Mouse (Mus musculus): Measurements from ENCODE around the gene Arhgap23.

GRCm38 (mm10) chr11:97445999-97446511, 30.7 kb downstream of the Arhgap23 start:
- TF ChIP-seq CTCF (IDR thresholded peaks at IDR 0.05; ENCODE audit: borderline replicate concordance, extremely low read depth, insufficient read depth, insufficient read length) (no peak), POLR2A (IDR thresholded peaks at IDR 0.05; ENCODE audit: borderline replicate concordance, extremely low read depth, insufficient read depth, insufficient read length, poor library complexity, severe bottlenecking) (no peak)

All from brain, embryonic 14.5 days (tissue).